Mouse (Mus musculus): ENCODE measurements around the gene Vwa2. TPM values are rescaled to one million over a fixed set of nuclear protein-coding genes. Genes with fewer than 3 reads are reported as not detected.

Vwa2 gene
- 7.5 and 7.8 TPM in 2 replicates for polyA plus RNA-seq (2016; fragmentation: Nextera tagmentation; extraction: Ambion mirVana)

GRCm38 (mm10) chr19:56873816-56874600, at the start of gene Vwa2:
Gene Vwa2 (plus strand): TSS chr19:56874249.
- no peaks in the 10 kb centered on the region for H3K36me3 ChIP-seq
- peak within 1 kb of the TSS; percentile 58 for H3K9ac ChIP-seq (replicated peaks)
- H3K9me3 ChIP-seq = no peaks in the 10 kb centered on the region
- 2% methylated on average over 71 of the region's 71 CpGs for WGBS
- H3K27me3 ChIP-seq = peaks cover 89% of the 10 kb centered on the region
- H3K4me2 ChIP-seq = peak within 1 kb of the TSS; percentile 97
- H3K27ac ChIP-seq = no peak within 1 kb of the TSS
- H3K4me1 ChIP-seq (replicated peaks) = peaks cover 26% of the 10 kb centered on the region
- ATAC-seq (ENCODE audit: insufficient number of reproducible peaks, insufficient read depth, low FRiP score, low TSS enrichment, low read depth) = peak; percentile 39; the same call in 1 of the 2 replicates
- peak within 1 kb of the TSS; percentile 55 for H3K4me3 ChIP-seq (replicated peaks)

- 65% methylated on average over 44 of the region's 44 CpGs for WGBS
- Histone ChIP-seq H3K27ac (no peak within 1 kb of the TSS), H3K9ac (replicated peaks) (no peak within 1 kb of the TSS), H3K4me1 (replicated peaks) (peaks cover 5% of the 10 kb centered on the region), H3K36me3 (no peaks in the 10 kb centered on the region), H3K9me3 (no peaks in the 10 kb centered on the region), H3K27me3 (peaks cover 33% of the 10 kb centered on the region), H3K4me2 (peak within 1 kb of the TSS; percentile 47), H3K4me3 (replicated peaks) (peak within 1 kb of the TSS; percentile 21)
- ATAC-seq (ENCODE audit: insufficient number of reproducible peaks, insufficient read depth, low FRiP score, low TSS enrichment, low read depth) = no peak
Observed at GRCm38 (mm10) chr19:56826047-56826631, 47.9 kb upstream of the Vwa2 start, which contains the start of gene Tdrd1. Gene Tdrd1 (plus strand): TSS chr19:56826209.

- Histone ChIP-seq H3K4me3 (replicated peaks) (no peak overlapping the region), H3K9me3 (no peaks in the 10 kb centered on the region), H3K4me2 (no peak overlapping the region), H3K27ac (no peak overlapping the region), H3K9ac (replicated peaks) (no peak overlapping the region), H3K36me3 (no peaks in the 10 kb centered on the region), H3K4me1 (replicated peaks) (no peaks in the 10 kb centered on the region; the same call in 1 of the 2 replicates), H3K27me3 (peaks cover 40% of the 10 kb centered on the region)
- WGBS = 72% methylated on average over 11 of the region's 11 CpGs
- no peak for ATAC-seq (ENCODE audit: insufficient number of reproducible peaks, insufficient read depth, low FRiP score, low TSS enrichment, low read depth)
Observed at GRCm38 (mm10) chr19:56828305-56828704, 45.7 kb upstream of the Vwa2 start.

- Histone ChIP-seq H3K27ac (no peak overlapping the region), H3K4me3 (replicated peaks) (no peak overlapping the region), H3K9me3 (no peaks in the 10 kb centered on the region), H3K4me1 (replicated peaks) (no peaks in the 10 kb centered on the region; the same call in 1 of the 2 replicates), H3K27me3 (peaks cover 40% of the 10 kb centered on the region), H3K36me3 (no peaks in the 10 kb centered on the region), H3K4me2 (no peak overlapping the region), H3K9ac (replicated peaks) (no peak overlapping the region)
- no peak for ATAC-seq (ENCODE audit: insufficient number of reproducible peaks, insufficient read depth, low FRiP score, low TSS enrichment, low read depth)
- 72% methylated on average over 9 of the region's 9 CpGs for WGBS
Observed at GRCm38 (mm10) chr19:56829267-56829666, 44.8 kb upstream of the Vwa2 start.

- Histone ChIP-seq H3K9me3 (no peaks in the 10 kb centered on the region), H3K4me3 (replicated peaks) (no peak overlapping the region), H3K36me3 (no peaks in the 10 kb centered on the region), H3K9ac (replicated peaks) (no peak overlapping the region), H3K27ac (no peak overlapping the region), H3K27me3 (peaks cover 40% of the 10 kb centered on the region), H3K4me2 (no peak overlapping the region), H3K4me1 (replicated peaks) (no peaks in the 10 kb centered on the region; the same call in 1 of the 2 replicates)
- no peak for ATAC-seq (ENCODE audit: insufficient number of reproducible peaks, insufficient read depth, low FRiP score, low TSS enrichment, low read depth)
- WGBS = 87% methylated on average over 4 of the region's 4 CpGs
Observed at GRCm38 (mm10) chr19:56830163-56830562, 43.9 kb upstream of the Vwa2 start.

- Histone ChIP-seq H3K4me1 (replicated peaks) (peaks cover 19% of the 10 kb centered on the region), H3K9me3 (no peaks in the 10 kb centered on the region), H3K27ac (peak overlapping the region; percentile 69), H3K27me3 (peaks cover 24% of the 10 kb centered on the region), H3K4me2 (no peak overlapping the region), H3K4me3 (replicated peaks) (no peak overlapping the region), H3K36me3 (no peaks in the 10 kb centered on the region), H3K9ac (replicated peaks) (no peak overlapping the region)
- ATAC-seq (ENCODE audit: insufficient number of reproducible peaks, insufficient read depth, low FRiP score, low TSS enrichment, low read depth) = no peak
- 60% methylated on average over 9 of the region's 9 CpGs for WGBS
Observed at GRCm38 (mm10) chr19:56835340-56835739, 38.7 kb upstream of the Vwa2 start.

GRCm38 (mm10) chr19:56838942-56839706, 34.9 kb upstream of the Vwa2 start:
- Histone ChIP-seq H3K27ac (peak overlapping the region; percentile 75), H3K9me3 (no peaks in the 10 kb centered on the region), H3K36me3 (no peaks in the 10 kb centered on the region), H3K4me3 (replicated peaks) (no peak overlapping the region), H3K27me3 (peaks cover 31% of the 10 kb centered on the region), H3K4me2 (0 out of 2 replicates have a peak overlapping the region, but pooled peaks have one; percentile 17), H3K4me1 (replicated peaks) (peaks cover 19% of the 10 kb centered on the region), H3K9ac (replicated peaks) (no peak overlapping the region)
- ATAC-seq (ENCODE audit: insufficient number of reproducible peaks, insufficient read depth, low FRiP score, low TSS enrichment, low read depth) = peak; percentile 75; the same call in 1 of the 2 replicates
- WGBS = 33% methylated on average over 17 of the region's 17 CpGs

- Histone ChIP-seq H3K36me3 (no peaks in the 10 kb centered on the region), H3K9me3 (peaks cover 17% of the 10 kb centered on the region; the same call in 1 of the 2 replicates), H3K9ac (replicated peaks) (no peak overlapping the region), H3K27me3 (peaks cover 41% of the 10 kb centered on the region), H3K4me1 (replicated peaks) (peaks cover 16% of the 10 kb centered on the region), H3K27ac (no peak overlapping the region), H3K4me3 (replicated peaks) (no peak overlapping the region), H3K4me2 (no peak overlapping the region)
- ATAC-seq (ENCODE audit: insufficient number of reproducible peaks, insufficient read depth, low FRiP score, low TSS enrichment, low read depth) = no peak
- WGBS = 86% methylated on average over 12 of the region's 12 CpGs
Observed at GRCm38 (mm10) chr19:56842974-56843373, 31.1 kb upstream of the Vwa2 start.

GRCm38 (mm10) chr19:56852590-56852989, 21.5 kb upstream of the Vwa2 start:
- H3K27me3 ChIP-seq = no peaks in the 10 kb centered on the region
- H3K36me3 ChIP-seq = no peaks in the 10 kb centered on the region
- no peak overlapping the region for H3K9ac ChIP-seq (replicated peaks)
- ATAC-seq (ENCODE audit: insufficient number of reproducible peaks, insufficient read depth, low FRiP score, low TSS enrichment, low read depth) = no peak
- peaks cover 7% of the 10 kb centered on the region for H3K4me1 ChIP-seq (replicated peaks)
- H3K4me2 ChIP-seq = no peak overlapping the region
- no peak overlapping the region for H3K27ac ChIP-seq
- peaks cover 9% of the 10 kb centered on the region for H3K9me3 ChIP-seq
- no peak overlapping the region for H3K4me3 ChIP-seq (replicated peaks)

- H3K4me1 ChIP-seq (replicated peaks) = peaks cover 20% of the 10 kb centered on the region
- no peak for ATAC-seq (ENCODE audit: insufficient number of reproducible peaks, insufficient read depth, low FRiP score, low TSS enrichment, low read depth)
- no peak overlapping the region for H3K4me3 ChIP-seq (replicated peaks)
- H3K36me3 ChIP-seq = no peaks in the 10 kb centered on the region
- WGBS = 29% methylated on average over 5 of the region's 5 CpGs
- no peak overlapping the region for H3K4me2 ChIP-seq
- peak overlapping the region; percentile 37 for H3K9ac ChIP-seq (replicated peaks)
- H3K27ac ChIP-seq = no peak overlapping the region
- no peaks in the 10 kb centered on the region for H3K9me3 ChIP-seq
- H3K27me3 ChIP-seq = no peaks in the 10 kb centered on the region; the same call in 1 of the 2 replicates
Observed at GRCm38 (mm10) chr19:56856455-56856854, 17.6 kb upstream of the Vwa2 start.

GRCm38 (mm10) chr19:56867701-56868100, 6.3 kb upstream of the Vwa2 start:
- peaks cover 51% of the 10 kb centered on the region for H3K27me3 ChIP-seq
- no peak for ATAC-seq (ENCODE audit: insufficient number of reproducible peaks, insufficient read depth, low FRiP score, low TSS enrichment, low read depth)
- H3K4me3 ChIP-seq (replicated peaks) = no peak overlapping the region
- H3K9me3 ChIP-seq = no peaks in the 10 kb centered on the region
- H3K9ac ChIP-seq (replicated peaks) = no peak overlapping the region
- no peaks in the 10 kb centered on the region for H3K4me1 ChIP-seq (replicated peaks)
- H3K36me3 ChIP-seq = no peaks in the 10 kb centered on the region
- whole genome bisulfite sequencing = 65% methylated on average over 4 of the region's 4 CpGs
- H3K4me2 ChIP-seq = no peak overlapping the region
- H3K27ac ChIP-seq = no peak overlapping the region

All from limb, embryonic 12.5 days (tissue).